Mouse (Mus musculus) G1E (cell line): Measurements from ENCODE around the gene Bex6.

Experiments
- CTCF ChIP-seq: IDR thresholded peaks from 2 replicates; pipeline ENCODE4 v1.5.1; 2012; ENCODE audit warnings: low read depth, low read length, inconsistent platforms, mixed read lengths
- TAL1 ChIP-seq: conservative IDR thresholded peaks from 2 replicates; pipeline ENCODE4 v1.6.1; 2012; ENCODE audit warnings: low read depth, low read length, inconsistent platforms, mixed read lengths

DNA sequence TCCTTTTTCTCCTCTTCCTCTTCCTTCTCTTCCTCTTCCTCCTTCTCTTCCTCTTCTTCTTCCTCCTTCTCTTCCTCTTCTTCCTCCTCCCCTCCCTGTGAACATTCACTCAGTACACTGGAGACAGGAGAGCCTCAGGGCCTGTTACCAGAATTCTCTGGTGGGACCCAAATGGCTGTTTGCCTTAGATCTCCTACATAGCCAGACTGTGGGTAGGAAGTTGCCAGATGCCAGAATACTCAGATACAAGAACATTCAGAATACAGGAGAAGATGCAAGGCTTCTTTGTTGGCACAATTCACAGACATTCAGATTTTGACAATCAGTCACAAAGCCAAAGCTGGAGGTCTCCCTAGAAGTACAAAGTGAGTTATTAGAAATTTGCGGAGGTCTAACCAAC lies 40.7 kb upstream of the Bex6 start:
- TF ChIP-seq CTCF (no peak), TAL1 (no peak)
